Mouse (Mus musculus): ENCODE measurements at regions not wholly inside any gene's neighbourhood (a gene's known extent, or its start where the extent isn't known, plus 50 kb on each side); places are given as distances from the start of the nearest gene placed in this dataset.

- TF ChIP-seq CTCF (IDR thresholded peaks at IDR 0.05; ENCODE audit: extremely low read depth, insufficient read depth, low read length) (no peak), POLR2A (IDR thresholded peaks at IDR 0.05; ENCODE audit: extremely low read depth, insufficient read depth, low read length) (no peak)
- Histone ChIP-seq H3K4me1 (ENCODE audit: control insufficient read depth, insufficient read depth, low read length) (no peaks in the 10 kb centered on the region), H3K27ac (ENCODE audit: insufficient read depth, low read length) (no peak overlapping the region), H3K4me3 (ENCODE audit: insufficient read depth, low read length) (no peak overlapping the region)
Observed at GRCm38 (mm10) chr12:27502716-27503486, 160.5 kb upstream of the Sox11 start.

GRCm38 (mm10) chr12:27500516-27500915 is 158.1 kb upstream of the Sox11 start:
- TF ChIP-seq POLR2A (IDR thresholded peaks at IDR 0.05; ENCODE audit: extremely low read depth, insufficient read depth, low read length) (no peak), CTCF (IDR thresholded peaks at IDR 0.05; ENCODE audit: extremely low read depth, insufficient read depth, low read length) (no peak)
- no peak overlapping the region for H3K4me3 ChIP-seq (ENCODE audit: insufficient read depth, low read length)
- H3K4me1 ChIP-seq (ENCODE audit: control insufficient read depth, insufficient read depth, low read length), result no peaks in the 10 kb centered on the region
- H3K27ac ChIP-seq (ENCODE audit: insufficient read depth, low read length), result no peak overlapping the region

- H3K4me1 ChIP-seq (ENCODE audit: control insufficient read depth, insufficient read depth, low read length), result no peaks in the 10 kb centered on the region
- H3K27ac ChIP-seq (ENCODE audit: insufficient read depth, low read length), result no peak overlapping the region
- H3K4me3 ChIP-seq (ENCODE audit: insufficient read depth, low read length), result no peak overlapping the region
- no peak for TF ChIP-seq CTCF (IDR thresholded peaks at IDR 0.05; ENCODE audit: extremely low read depth, insufficient read depth, low read length)
- no peak for TF ChIP-seq POLR2A (IDR thresholded peaks at IDR 0.05; ENCODE audit: extremely low read depth, insufficient read depth, low read length)
Observed at GRCm38 (mm10) chr12:27499276-27499675, 156.9 kb upstream of the Sox11 start.

GRCm38 (mm10) chr12:27496826-27497557 is 154.6 kb upstream of the Sox11 start:
- no peak overlapping the region for H3K27ac ChIP-seq (ENCODE audit: insufficient read depth, low read length)
- TF ChIP-seq CTCF (IDR thresholded peaks at IDR 0.05; ENCODE audit: extremely low read depth, insufficient read depth, low read length) (no peak), POLR2A (IDR thresholded peaks at IDR 0.05; ENCODE audit: extremely low read depth, insufficient read depth, low read length) (no peak)

GRCm38 (mm10) chr12:27492270-27492669 is 149.9 kb upstream of the Sox11 start:
- Histone ChIP-seq H3K4me1 (ENCODE audit: control insufficient read depth, insufficient read depth, low read length) (no peaks in the 10 kb centered on the region), H3K27ac (ENCODE audit: insufficient read depth, low read length) (no peak overlapping the region), H3K4me3 (ENCODE audit: insufficient read depth, low read length) (no peak overlapping the region)
- no peak for TF ChIP-seq POLR2A (IDR thresholded peaks at IDR 0.05; ENCODE audit: extremely low read depth, insufficient read depth, low read length)
- no peak for TF ChIP-seq CTCF (IDR thresholded peaks at IDR 0.05; ENCODE audit: extremely low read depth, insufficient read depth, low read length)

More at GRCm38 (mm10) chr12:27496826-27497557, 154.6 kb upstream of the Sox11 start:
- Histone ChIP-seq H3K4me3 (ENCODE audit: insufficient read depth, low read length) (no peak overlapping the region), H3K4me1 (ENCODE audit: control insufficient read depth, insufficient read depth, low read length) (no peaks in the 10 kb centered on the region)

GRCm38 (mm10) chr12:27481230-27481629 is 138.9 kb upstream of the Sox11 start:
- Histone ChIP-seq H3K27ac (ENCODE audit: insufficient read depth, low read length) (no peak overlapping the region), H3K4me3 (ENCODE audit: insufficient read depth, low read length) (no peak overlapping the region), H3K4me1 (ENCODE audit: control insufficient read depth, insufficient read depth, low read length) (no peaks in the 10 kb centered on the region)
- TF ChIP-seq POLR2A (IDR thresholded peaks at IDR 0.05; ENCODE audit: extremely low read depth, insufficient read depth, low read length) (no peak), CTCF (IDR thresholded peaks at IDR 0.05; ENCODE audit: extremely low read depth, insufficient read depth, low read length) (no peak)

- Histone ChIP-seq H3K4me3 (ENCODE audit: insufficient read depth, low read length) (no peak overlapping the region), H3K4me1 (ENCODE audit: control insufficient read depth, insufficient read depth, low read length) (no peaks in the 10 kb centered on the region), H3K27ac (ENCODE audit: insufficient read depth, low read length) (no peak overlapping the region)
- TF ChIP-seq CTCF (IDR thresholded peaks at IDR 0.05; ENCODE audit: extremely low read depth, insufficient read depth, low read length) (no peak), POLR2A (IDR thresholded peaks at IDR 0.05; ENCODE audit: extremely low read depth, insufficient read depth, low read length) (no peak)
Observed at GRCm38 (mm10) chr12:27479601-27480001, 137.2 kb upstream of the Sox11 start.

GRCm38 (mm10) chr12:27474631-27475030 is 132.3 kb upstream of the Sox11 start:
- Histone ChIP-seq H3K4me1 (ENCODE audit: control insufficient read depth, insufficient read depth, low read length) (no peaks in the 10 kb centered on the region; the same call in 1 of the 2 replicates), H3K4me3 (ENCODE audit: insufficient read depth, low read length) (no peak overlapping the region), H3K27ac (ENCODE audit: insufficient read depth, low read length) (no peak overlapping the region)
- TF ChIP-seq CTCF (IDR thresholded peaks at IDR 0.05; ENCODE audit: extremely low read depth, insufficient read depth, low read length), result no peak
- no peak for TF ChIP-seq POLR2A (IDR thresholded peaks at IDR 0.05; ENCODE audit: extremely low read depth, insufficient read depth, low read length)

- Histone ChIP-seq H3K4me3 (ENCODE audit: insufficient read depth, low read length) (no peak overlapping the region), H3K4me1 (ENCODE audit: control insufficient read depth, insufficient read depth, low read length) (no peaks in the 10 kb centered on the region; the same call in 1 of the 2 replicates), H3K27ac (ENCODE audit: insufficient read depth, low read length) (no peak overlapping the region)
- no peak for TF ChIP-seq POLR2A (IDR thresholded peaks at IDR 0.05; ENCODE audit: extremely low read depth, insufficient read depth, low read length)
- no peak for TF ChIP-seq CTCF (IDR thresholded peaks at IDR 0.05; ENCODE audit: extremely low read depth, insufficient read depth, low read length)
Observed at GRCm38 (mm10) chr12:27471557-27471956, 129.2 kb upstream of the Sox11 start.

Data from cortical plate, adult 2 months (tissue).